Mouse (Mus musculus): Measurements from ENCODE around the gene Bbs9. TPM values are rescaled to one million over a fixed set of nuclear protein-coding genes. Genes with fewer than 3 reads are reported as not detected.

Gene Bbs9
- polyA plus RNA-seq, 1 experiment, result 2.3 TPM

GRCm38 (mm10) chr9:22717583-22717982 is 242.1 kb downstream of the Bbs9 start:
- Histone ChIP-seq H3K4me3 (replicated peaks) (no peak overlapping the region), H3K27me3 (replicated peaks) (peaks cover 2% of the 10 kb centered on the region), H3K36me3 (replicated peaks; ENCODE audit: low read length) (no peaks in the 10 kb centered on the region), H3K4me1 (peaks cover 19% of the 10 kb centered on the region), H3K9me3 (no peaks in the 10 kb centered on the region)
- no peak for TF ChIP-seq FLI1 (IDR thresholded peaks at IDR 0.05; ENCODE audit: low read length)
- no peak for TF ChIP-seq GATA1 (IDR thresholded peaks at IDR 0.05; ENCODE audit: borderline replicate concordance, low read length)

- no peaks in the 10 kb centered on the region for H3K9me3 ChIP-seq
- no peaks in the 10 kb centered on the region for H3K36me3 ChIP-seq (replicated peaks; ENCODE audit: low read length)
- peak overlapping the region; percentile 44 for H3K4me3 ChIP-seq (replicated peaks)
- TF ChIP-seq FLI1 (IDR thresholded peaks at IDR 0.05; ENCODE audit: low read length) (no peak), GATA1 (IDR thresholded peaks at IDR 0.05; ENCODE audit: borderline replicate concordance, low read length) (no peak)
- H3K27me3 ChIP-seq (replicated peaks), result peaks cover 2% of the 10 kb centered on the region
- H3K4me1 ChIP-seq, result peaks cover 19% of the 10 kb centered on the region
Observed at GRCm38 (mm10) chr9:22718174-22718823, 242.8 kb downstream of the Bbs9 start.

DNA sequence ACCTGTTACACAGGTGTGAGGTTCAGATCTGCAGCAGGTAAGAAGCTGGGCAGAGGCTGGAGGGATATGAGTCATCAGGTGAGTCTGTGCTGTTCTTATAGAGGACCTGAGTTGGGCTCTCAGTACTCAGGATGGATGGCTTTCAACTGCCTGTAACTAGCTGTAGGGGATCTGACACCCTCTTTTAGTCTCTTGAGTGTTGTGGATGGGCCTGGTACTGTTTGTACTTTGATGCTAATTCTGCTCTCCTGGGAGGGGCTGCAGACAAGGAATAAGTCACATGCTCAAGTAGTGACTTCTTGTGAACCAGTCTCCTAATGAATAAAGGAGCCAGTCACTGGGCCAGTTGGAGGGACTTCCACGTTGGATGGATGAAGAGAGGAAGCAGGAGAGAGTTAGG is 257.1 kb downstream of the Bbs9 start:
- Histone ChIP-seq H3K9me3 (no peaks in the 10 kb centered on the region), H3K4me1 (peaks cover 4% of the 10 kb centered on the region)

GRCm38 (mm10) chr9:22734954-22735353 is 259.4 kb downstream of the Bbs9 start:
- no peaks in the 10 kb centered on the region for H3K27me3 ChIP-seq (replicated peaks)
- no peaks in the 10 kb centered on the region for H3K9me3 ChIP-seq
- TF ChIP-seq FLI1 (IDR thresholded peaks at IDR 0.05; ENCODE audit: low read length) (no peak), GATA1 (IDR thresholded peaks at IDR 0.05; ENCODE audit: borderline replicate concordance, low read length) (no peak)
- H3K4me1 ChIP-seq, result peaks cover 4% of the 10 kb centered on the region
- no peak overlapping the region for H3K4me3 ChIP-seq (replicated peaks)
- no peaks in the 10 kb centered on the region for H3K36me3 ChIP-seq (replicated peaks; ENCODE audit: low read length)

More for the DNA sequence above, 257.1 kb downstream of the Bbs9 start:
- no peak overlapping the region for H3K4me3 ChIP-seq (replicated peaks)
- no peaks in the 10 kb centered on the region for H3K36me3 ChIP-seq (replicated peaks; ENCODE audit: low read length)
- TF ChIP-seq GATA1 (IDR thresholded peaks at IDR 0.05; ENCODE audit: borderline replicate concordance, low read length), result no peak
- no peak for TF ChIP-seq FLI1 (IDR thresholded peaks at IDR 0.05; ENCODE audit: low read length)
- H3K27me3 ChIP-seq (replicated peaks), result no peaks in the 10 kb centered on the region

DNA sequence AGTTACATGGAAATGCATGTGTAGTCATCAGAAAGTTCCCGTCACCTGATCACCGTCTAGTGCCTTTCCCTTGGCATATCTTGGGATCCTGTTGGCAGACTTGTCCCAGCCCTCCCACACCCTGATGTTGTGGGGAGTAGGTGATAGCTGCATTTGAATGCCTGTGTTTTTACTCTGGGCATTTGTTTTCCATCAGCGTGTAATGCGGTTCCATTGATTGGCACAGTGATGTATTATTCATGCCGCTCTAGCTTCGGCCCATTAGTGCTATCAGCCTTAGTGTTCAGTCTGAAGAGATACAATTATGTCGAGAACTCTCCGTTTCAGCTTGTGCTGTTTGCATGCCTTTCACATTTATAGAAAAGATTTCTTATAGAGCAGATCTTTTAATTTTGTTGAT is 259.9 kb downstream of the Bbs9 start:
- Histone ChIP-seq H3K4me1 (peaks cover 4% of the 10 kb centered on the region), H3K27me3 (replicated peaks) (no peaks in the 10 kb centered on the region)
- TF ChIP-seq GATA1 (IDR thresholded peaks at IDR 0.05; ENCODE audit: borderline replicate concordance, low read length) (no peak), FLI1 (IDR thresholded peaks at IDR 0.05; ENCODE audit: low read length) (no peak)

DNA sequence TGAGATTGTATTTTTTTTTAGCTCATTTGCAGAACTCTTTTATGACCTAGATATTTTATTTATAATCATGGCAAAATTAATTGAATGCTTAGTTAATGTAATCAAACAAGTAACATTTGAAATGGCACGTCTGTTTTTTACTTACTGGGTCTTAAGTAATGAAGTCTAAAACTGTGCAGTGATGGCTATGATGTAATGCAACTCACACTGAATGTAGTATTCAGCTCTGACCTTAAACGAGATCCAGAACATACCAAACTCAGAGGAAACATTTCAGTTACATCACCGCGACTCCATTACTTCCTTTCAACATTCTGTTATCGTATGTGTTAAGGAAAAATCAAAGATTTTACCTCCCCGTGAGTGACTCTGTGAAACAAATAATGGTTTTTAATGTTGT is 262.4 kb downstream of the Bbs9 start:
- no peaks in the 10 kb centered on the region for H3K9me3 ChIP-seq
- no peaks in the 10 kb centered on the region for H3K36me3 ChIP-seq (replicated peaks; ENCODE audit: low read length)
- H3K4me1 ChIP-seq, result peaks cover 4% of the 10 kb centered on the region
- no peak overlapping the region for H3K4me3 ChIP-seq (replicated peaks)
- H3K27me3 ChIP-seq (replicated peaks), result no peaks in the 10 kb centered on the region
- TF ChIP-seq FLI1 (IDR thresholded peaks at IDR 0.05; ENCODE audit: low read length) (no peak), GATA1 (IDR thresholded peaks at IDR 0.05; ENCODE audit: borderline replicate concordance, low read length) (no peak)

More for the DNA sequence above, 259.9 kb downstream of the Bbs9 start:
- no peak overlapping the region for H3K4me3 ChIP-seq (replicated peaks)
- H3K9me3 ChIP-seq, result no peaks in the 10 kb centered on the region
- H3K36me3 ChIP-seq (replicated peaks; ENCODE audit: low read length), result no peaks in the 10 kb centered on the region

DNA sequence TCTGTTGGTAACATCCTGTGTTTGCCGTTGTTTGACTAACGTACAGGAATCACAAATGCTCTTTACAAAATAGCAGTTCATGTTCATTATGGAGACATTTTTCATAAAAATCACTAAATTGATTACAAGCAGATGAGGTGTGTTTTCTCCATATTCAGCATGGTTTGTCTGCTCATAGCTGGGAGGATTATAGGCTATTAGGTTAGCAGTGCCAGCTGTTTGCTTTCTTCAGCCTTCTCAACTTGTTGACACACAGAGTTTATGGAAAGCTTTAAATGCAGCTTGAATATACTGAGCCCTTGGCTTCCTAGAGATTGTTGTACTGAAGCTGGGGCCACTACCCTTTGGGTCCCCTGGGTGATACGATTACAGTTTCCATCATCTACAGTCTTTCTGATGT is 263.3 kb downstream of the Bbs9 start:
- no peak overlapping the region for H3K4me3 ChIP-seq (replicated peaks)
- H3K27me3 ChIP-seq (replicated peaks), result no peaks in the 10 kb centered on the region
- H3K4me1 ChIP-seq, result no peaks in the 10 kb centered on the region; the same call in 1 of the 2 replicates
- no peaks in the 10 kb centered on the region for H3K9me3 ChIP-seq
- TF ChIP-seq FLI1 (IDR thresholded peaks at IDR 0.05; ENCODE audit: low read length) (no peak), GATA1 (IDR thresholded peaks at IDR 0.05; ENCODE audit: borderline replicate concordance, low read length) (no peak)
- no peaks in the 10 kb centered on the region for H3K36me3 ChIP-seq (replicated peaks; ENCODE audit: low read length)

DNA sequence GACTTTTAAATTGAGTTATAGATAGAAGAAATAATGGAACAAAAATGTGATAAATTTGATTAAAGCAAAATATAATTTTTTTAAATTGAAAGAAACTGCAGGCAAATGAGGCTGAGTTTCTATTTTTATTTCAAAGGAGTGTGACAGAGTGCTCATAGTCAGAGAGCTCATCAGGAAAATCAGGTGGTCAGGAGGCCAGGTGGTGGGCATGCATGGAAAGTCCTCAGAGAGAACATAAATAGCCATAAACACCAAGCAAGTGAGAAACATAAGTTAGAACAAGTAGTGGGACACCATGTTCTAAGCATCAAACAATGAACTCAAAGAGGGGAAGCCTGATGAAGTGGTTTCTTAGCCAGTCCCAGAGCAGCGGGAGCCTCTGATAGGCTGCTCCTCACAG is 266.5 kb downstream of the Bbs9 start:
- Histone ChIP-seq H3K4me3 (replicated peaks) (no peak overlapping the region), H3K9me3 (no peaks in the 10 kb centered on the region), H3K36me3 (replicated peaks; ENCODE audit: low read length) (no peaks in the 10 kb centered on the region), H3K4me1 (no peaks in the 10 kb centered on the region), H3K27me3 (replicated peaks) (peaks cover 4% of the 10 kb centered on the region)
- TF ChIP-seq GATA1 (IDR thresholded peaks at IDR 0.05; ENCODE audit: borderline replicate concordance, low read length) (no peak), FLI1 (IDR thresholded peaks at IDR 0.05; ENCODE audit: low read length) (no peak)

- H3K4me1 ChIP-seq, result no peaks in the 10 kb centered on the region
- no peaks in the 10 kb centered on the region for H3K36me3 ChIP-seq (replicated peaks; ENCODE audit: low read length)
- H3K4me3 ChIP-seq (replicated peaks), result no peak overlapping the region
- no peaks in the 10 kb centered on the region for H3K9me3 ChIP-seq
- no peak for TF ChIP-seq GATA1 (IDR thresholded peaks at IDR 0.05; ENCODE audit: borderline replicate concordance, low read length)
- no peak for TF ChIP-seq FLI1 (IDR thresholded peaks at IDR 0.05; ENCODE audit: low read length)
- peaks cover 23% of the 10 kb centered on the region for H3K27me3 ChIP-seq (replicated peaks)
Observed at GRCm38 (mm10) chr9:22748617-22749016, 273.1 kb downstream of the Bbs9 start.

DNA sequence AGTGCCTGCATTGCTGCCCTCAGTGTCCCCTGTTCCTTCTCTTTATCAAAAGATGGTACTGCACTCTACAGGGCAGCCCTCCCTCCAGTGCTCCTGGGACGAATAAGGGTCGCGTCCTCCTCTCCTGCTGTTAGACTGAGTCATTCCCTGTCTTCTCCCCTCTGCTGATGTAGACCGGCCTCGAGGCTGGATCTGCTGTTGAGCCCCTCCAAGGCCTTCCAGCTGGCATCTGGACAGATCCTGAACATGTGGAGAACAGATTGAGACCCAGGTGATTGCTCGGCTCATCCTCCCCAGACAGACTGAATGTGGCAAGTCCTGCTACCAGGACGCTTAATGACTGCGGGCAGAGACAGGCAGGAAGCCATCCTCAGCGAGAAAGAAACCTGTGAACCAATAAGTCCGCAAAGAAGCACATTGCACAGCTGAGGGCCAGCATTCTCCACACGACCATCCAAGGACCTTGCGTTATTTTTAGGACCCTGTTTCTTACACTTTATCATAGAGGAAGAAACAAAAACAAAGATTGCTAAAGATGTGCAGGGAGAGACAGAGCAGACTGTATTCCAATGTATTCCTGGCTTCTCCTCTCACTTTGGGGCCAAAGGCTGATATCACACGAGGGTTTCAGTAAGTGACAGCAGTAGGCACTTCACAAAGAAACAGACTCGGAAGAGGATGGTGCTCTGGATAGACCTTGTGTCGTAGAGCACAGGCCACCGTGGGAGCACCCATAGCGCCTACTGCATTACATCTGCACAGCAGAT is 275.4 kb downstream of the Bbs9 start:
- no peaks in the 10 kb centered on the region for H3K4me1 ChIP-seq
- H3K27me3 ChIP-seq (replicated peaks), result peaks cover 33% of the 10 kb centered on the region
- H3K9me3 ChIP-seq, result no peaks in the 10 kb centered on the region
- TF ChIP-seq FLI1 (IDR thresholded peaks at IDR 0.05; ENCODE audit: low read length), result no peak
- TF ChIP-seq GATA1 (IDR thresholded peaks at IDR 0.05; ENCODE audit: borderline replicate concordance, low read length), result no peak
- no peak overlapping the region for H3K4me3 ChIP-seq (replicated peaks)
- H3K36me3 ChIP-seq (replicated peaks; ENCODE audit: low read length), result no peaks in the 10 kb centered on the region
